Mouse (Mus musculus) lung, embryonic 16.5 days (tissue): ENCODE data around the gene Zer1. TPM values are rescaled to one million over a fixed set of nuclear protein-coding genes. Genes with fewer than 3 reads are reported as not detected.
A peak's percentile ranks its signal among the peaks of the same experiment; 100 is the strongest.
"Not testable (repeated sequence)": the region's sequence is repeated elsewhere in the genome, so short reads cannot be mapped to it uniquely, and the experiment has no call there.

Experiments
- ATAC-seq: fragments of 200-750 bp; cut with Nextera tagmentation; 2 replicates; pipeline ENCODE4 v1.8.0; 2017; ENCODE audit warnings: low read depth, mild to moderate bottlenecking, moderate library complexity
- H3K27ac ChIP-seq: fragments of 300-500 bp; sonication (generic); 2 replicates; pipeline ENCODE4 v1.5.1; 2014; ENCODE audit warnings: mild to moderate bottlenecking, control low read depth, low read length
- H3K27me3 ChIP-seq: fragments of 300-500 bp; sonication (generic); 2 replicates; pipeline ENCODE4 v1.6.1; 2014; ENCODE audit warnings: low read depth, low read length, mixed read lengths; ENCODE audit not compliant: control insufficient read depth, insufficient read depth
- H3K36me3 ChIP-seq: fragments of 300-500 bp; sonication (generic); 2 replicates; pipeline ENCODE4 v1.6.1; 2014; ENCODE audit warnings: low read length; ENCODE audit not compliant: control insufficient read depth, insufficient read depth
- H3K4me1 ChIP-seq: fragments of 300-500 bp; sonication (generic); replicated peaks from 2 replicates; pipeline ENCODE4 v1.6.1; 2014; ENCODE audit warnings: low read length, mixed read lengths; ENCODE audit not compliant: control insufficient read depth, insufficient read depth
- H3K4me2 ChIP-seq: fragments of 300-500 bp; sonication (generic); 2 replicates; pipeline ENCODE4 v1.6.1; 2014; ENCODE audit warnings: low read depth, low read length, control low read depth
- H3K4me3 ChIP-seq: fragments of 300-500 bp; sonication (generic); 2 replicates; pipeline ENCODE4 v1.5.1; 2014; ENCODE audit warnings: mild to moderate bottlenecking, low read length, control low read depth
- H3K9ac ChIP-seq: fragments of 300-500 bp; sonication (generic); 2 replicates; pipeline ENCODE4 v1.6.1; 2014; ENCODE audit warnings: low read length, control low read depth
- H3K9me3 ChIP-seq: fragments of 300-500 bp; sonication (generic); 2 replicates; pipeline ENCODE4 v1.6.1; 2016; ENCODE audit warnings: low read length; ENCODE audit not compliant: control insufficient read depth
- WGBS: fragments of 180-500 bp; shearing (Covaris S2); extraction: QIAGEN DNeasy Blood & Tissue Kit; methylation state at CpG from one replicate; pipeline ENCODE4 v1.1.7; 2014; 5-methylcytosine and 5-hydroxymethylcytosine counted together
- polyA plus RNA-seq: library from polyadenylated mRNA; unstranded; fragments of >200 nt; fragmentation: Nextera tagmentation; extraction: Ambion mirVana; gene quantifications from 2 replicates; pipeline ENCODE4 v1.2.1, GENCODE M21; 2015

Zer1 gene
- polyA plus RNA-seq, 1 experiment from 2014 or later = 6.1 TPM

DNA sequence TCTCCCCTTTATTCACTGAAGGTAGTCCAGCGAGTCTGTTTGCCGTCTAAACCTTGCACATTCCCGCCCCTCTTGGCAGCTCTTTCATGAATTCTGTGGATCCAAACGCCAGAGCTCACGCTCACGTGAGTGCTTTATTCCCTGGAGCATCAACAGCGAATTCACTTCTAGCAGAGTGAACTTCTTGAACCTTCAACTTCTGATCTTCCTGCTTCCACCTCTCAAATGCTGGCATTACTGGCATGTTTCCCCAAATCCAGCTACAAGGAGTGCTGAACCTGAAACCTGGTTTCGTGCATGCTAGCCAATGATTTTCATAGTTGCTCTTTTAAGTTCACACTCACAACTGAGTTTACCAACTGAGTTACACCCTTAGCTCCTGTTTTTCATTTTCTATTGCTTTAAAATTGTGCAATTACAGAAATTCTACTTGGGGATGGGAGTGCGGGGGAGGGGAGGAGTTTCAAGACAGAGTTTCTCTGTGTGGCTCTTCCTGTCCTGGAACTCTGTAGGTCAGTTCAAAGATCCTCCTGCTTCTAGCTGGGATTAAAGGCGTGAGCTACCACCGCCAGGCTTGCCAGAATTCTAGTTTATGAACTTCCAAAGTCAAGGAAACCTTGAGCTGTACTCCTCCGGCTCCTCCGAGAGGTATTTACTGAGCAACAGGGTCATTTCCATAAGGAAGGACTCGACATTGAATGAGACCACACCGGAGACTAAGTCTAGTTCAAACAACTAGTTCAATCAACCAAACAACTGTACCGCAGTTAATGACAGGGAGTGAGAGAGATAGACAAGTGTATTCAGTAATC is 8.6 kb upstream of the Zer1 start:
- Histone ChIP-seq H3K4me2 (peak overlapping the region; percentile 73), H3K27ac (peak overlapping the region; percentile 80), H3K27me3 (no peaks in the 10 kb centered on the region), H3K9me3 (no peaks in the 10 kb centered on the region), H3K4me3 (peak overlapping the region; percentile 97), H3K9ac (peak overlapping the region; percentile 92), H3K36me3 (peaks cover 10% of the 10 kb centered on the region), H3K4me1 (peaks cover 11% of the 10 kb centered on the region)
- WGBS = 17% methylated on average over 16 of the region's 16 CpGs
- ATAC-seq = peak; percentile 29; the same call in 1 of the 2 replicates

DNA sequence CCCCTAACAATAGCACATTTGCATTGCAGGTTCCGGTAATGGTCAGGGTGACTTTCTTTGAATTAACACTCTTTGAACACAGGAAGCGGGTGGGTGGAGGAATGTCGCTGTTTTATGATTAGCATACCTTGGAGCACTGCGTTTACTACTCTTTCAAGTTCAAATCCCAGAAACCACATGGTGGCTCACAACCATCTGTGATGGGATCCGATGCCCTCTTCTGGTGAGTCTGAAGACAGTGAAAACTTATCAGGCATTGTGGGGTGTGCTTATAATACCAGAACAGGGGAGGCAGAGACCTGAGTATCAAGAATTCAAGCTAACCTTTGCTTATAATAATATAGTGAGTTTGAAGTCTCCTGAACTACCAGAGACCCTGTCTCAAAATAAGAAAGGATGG is 6.9 kb upstream of the Zer1 start:
- H3K27ac ChIP-seq, H3K4me2 ChIP-seq, H3K4me3 ChIP-seq, H3K9ac ChIP-seq, ATAC-seq, H3K9me3 ChIP-seq, H3K36me3 ChIP-seq, H3K27me3 ChIP-seq: not testable (repeated sequence)
- H3K4me1 ChIP-seq = peaks cover 11% of the 10 kb centered on the region
- 54% methylated on average over 5 of the region's 5 CpGs for WGBS

DNA sequence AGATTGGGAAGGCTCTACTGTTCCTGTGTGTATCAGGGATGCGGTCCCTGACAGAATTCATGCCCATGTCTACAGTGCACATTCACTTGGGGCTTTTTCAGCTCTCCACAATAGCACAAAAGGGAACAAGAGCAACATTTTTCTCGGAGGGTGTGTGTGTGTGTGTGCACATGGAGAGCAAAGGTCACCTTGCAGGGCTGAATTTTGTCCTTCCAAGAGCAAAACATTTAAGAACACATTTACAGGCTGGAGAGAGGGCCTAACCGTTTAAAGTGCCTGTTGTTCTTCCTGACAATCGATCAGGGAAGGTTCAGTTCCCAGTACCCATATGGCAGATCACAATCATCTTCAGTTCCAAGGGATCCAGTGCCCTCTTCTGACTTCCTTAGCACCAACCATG is 5.8 kb upstream of the Zer1 start:
- Histone ChIP-seq H3K27me3 (no peaks in the 10 kb centered on the region), H3K9ac (no peak overlapping the region)
- 70% methylated on average over 4 of the region's 4 CpGs for WGBS

DNA sequence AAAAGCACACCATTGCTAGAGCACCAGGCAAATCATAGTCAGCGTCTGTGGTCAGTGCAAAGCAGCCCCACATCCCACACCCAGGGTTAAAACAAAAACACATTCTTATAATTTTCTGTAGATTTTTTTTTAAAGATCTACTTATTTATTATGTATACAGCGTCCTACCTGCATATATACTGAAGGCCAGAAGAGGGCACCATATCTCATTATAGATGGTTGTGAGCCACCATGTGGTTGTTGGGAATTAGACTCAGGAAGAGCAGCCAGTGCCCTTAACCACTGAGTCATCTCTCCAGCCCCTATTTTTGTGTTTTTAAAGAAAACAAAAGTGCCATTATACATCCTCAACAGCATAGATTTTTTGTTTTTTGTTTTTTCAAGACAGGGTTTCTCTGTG is 4.4 kb upstream of the Zer1 start:
- Histone ChIP-seq H3K4me1 (peaks cover 11% of the 10 kb centered on the region), H3K36me3 (no peaks in the 10 kb centered on the region), H3K27me3 (no peaks in the 10 kb centered on the region), H3K27ac (no peak overlapping the region), H3K4me3 (no peak overlapping the region), H3K9me3 (no peaks in the 10 kb centered on the region), H3K4me2 (no peak overlapping the region), H3K9ac (no peak overlapping the region)
- ATAC-seq = no peak
- WGBS = 33% methylated on average over 2 of the region's 2 CpGs

More for the DNA sequence above, 5.8 kb upstream of the Zer1 start:
- H3K27ac ChIP-seq = no peak overlapping the region
- no peaks in the 10 kb centered on the region for H3K9me3 ChIP-seq
- no peak overlapping the region for H3K4me2 ChIP-seq
- peaks cover 12% of the 10 kb centered on the region for H3K4me1 ChIP-seq
- ATAC-seq = no peak
- no peaks in the 10 kb centered on the region for H3K36me3 ChIP-seq
- H3K4me3 ChIP-seq = no peak overlapping the region

DNA sequence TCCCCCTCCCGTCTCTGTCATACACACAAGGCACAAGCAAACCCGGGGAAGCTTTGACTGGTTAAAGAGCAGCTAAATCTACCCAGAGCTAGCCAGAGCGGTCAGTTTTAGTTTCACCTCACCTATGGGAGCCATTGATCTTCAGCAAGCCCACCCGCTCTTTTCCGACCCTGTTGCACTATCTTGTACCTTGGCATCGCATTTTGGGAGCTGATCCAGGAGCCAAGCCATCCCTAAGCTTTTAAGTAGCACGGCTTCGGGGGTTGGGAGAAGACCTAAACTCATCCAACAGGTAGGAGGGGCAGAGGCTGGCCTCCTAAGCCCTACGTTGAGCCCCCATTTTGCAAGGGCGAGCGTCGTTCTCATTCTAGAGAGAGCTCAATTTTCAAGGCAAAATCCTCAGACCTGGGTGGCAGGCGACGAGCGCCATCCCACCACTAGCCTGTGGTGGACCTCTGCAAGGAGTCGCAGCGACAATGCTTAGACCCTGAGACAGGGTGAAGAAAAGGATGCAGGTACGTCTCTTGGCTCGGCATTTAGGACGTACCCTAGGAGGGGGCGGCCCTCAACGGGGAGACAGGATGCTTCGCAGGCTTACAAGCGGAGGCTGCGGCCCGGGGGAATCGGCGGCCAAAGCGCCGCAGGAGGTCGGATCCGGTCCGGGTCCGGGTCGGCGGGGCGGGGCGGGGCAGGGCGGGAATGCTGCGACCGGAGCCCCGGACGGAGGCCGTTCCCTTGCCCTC is 485 bp downstream of the Zer1 start:
- WGBS = 1% methylated on average over 33 of the region's 44 CpGs
- Histone ChIP-seq H3K36me3 (no peaks in the 10 kb centered on the region), H3K4me3 (peak overlapping the region; percentile 94), H3K27ac (peak overlapping the region; percentile 94), H3K27me3 (no peaks in the 10 kb centered on the region), H3K4me2 (peak overlapping the region; percentile 80), H3K9ac (peak overlapping the region; percentile 92), H3K4me1 (peaks cover 17% of the 10 kb centered on the region), H3K9me3 (no peaks in the 10 kb centered on the region)
- peak; percentile 69; the same call in 1 of the 2 replicates for ATAC-seq

DNA sequence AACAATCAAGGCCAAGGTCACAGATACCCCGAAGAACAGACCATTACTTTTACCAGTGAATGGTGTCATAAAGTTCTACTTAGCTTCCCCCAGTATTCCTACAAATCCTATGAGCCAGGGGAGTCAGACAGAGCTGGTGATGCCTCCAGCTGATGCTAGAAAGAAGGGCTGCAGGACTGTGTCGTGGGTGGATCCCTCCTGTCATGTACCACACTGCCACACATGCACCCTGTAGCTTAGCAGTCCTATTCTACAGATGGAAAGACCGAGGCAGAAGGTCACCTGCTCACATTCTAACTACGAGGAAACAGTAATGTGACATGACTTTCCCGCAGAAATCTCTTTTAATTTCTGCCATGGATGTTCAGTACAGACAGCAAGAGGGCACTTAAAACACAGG is 1.6 kb downstream of the Zer1 start:
- H3K36me3 ChIP-seq = no peaks in the 10 kb centered on the region
- no peak for ATAC-seq
- H3K4me2 ChIP-seq = 0 out of 2 replicates have a peak overlapping the region, but pooled peaks have one; percentile 80
- H3K4me3 ChIP-seq = no peak overlapping the region
- H3K9ac ChIP-seq = peak overlapping the region; percentile 92
- WGBS = 81% methylated on average over 5 of the region's 5 CpGs
- H3K4me1 ChIP-seq = peaks cover 17% of the 10 kb centered on the region
- H3K27me3 ChIP-seq = no peaks in the 10 kb centered on the region
- no peaks in the 10 kb centered on the region for H3K9me3 ChIP-seq
- H3K27ac ChIP-seq = no peak overlapping the region

DNA sequence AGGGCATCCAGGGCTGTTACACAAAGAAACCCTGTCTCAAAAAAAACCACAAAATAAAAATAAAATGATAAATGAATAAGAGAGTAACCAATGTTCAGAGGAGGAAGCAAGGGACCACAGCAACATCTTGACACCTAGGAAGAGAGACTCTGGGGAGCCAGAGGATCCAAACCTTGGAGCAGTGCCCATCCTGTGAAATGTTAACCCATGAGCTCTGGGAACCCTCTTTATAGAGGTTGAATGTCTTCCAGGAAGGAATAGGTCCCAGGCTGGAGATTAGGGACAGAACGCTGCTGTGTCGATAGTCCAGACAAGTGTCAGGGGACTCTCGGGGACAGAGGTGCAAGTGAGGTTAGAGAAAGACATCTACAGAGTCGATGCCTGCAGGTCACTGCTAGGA is 4.1 kb downstream of the Zer1 start:
- Histone ChIP-seq H3K9ac (no peak overlapping the region), H3K27me3 (no peaks in the 10 kb centered on the region), H3K4me1 (peaks cover 17% of the 10 kb centered on the region), H3K4me3 (no peak overlapping the region), H3K27ac (no peak overlapping the region), H3K36me3 (no peaks in the 10 kb centered on the region), H3K4me2 (no peak overlapping the region), H3K9me3 (no peaks in the 10 kb centered on the region)
- no peak for ATAC-seq
- 81% methylated on average over 4 of the region's 4 CpGs for WGBS

DNA sequence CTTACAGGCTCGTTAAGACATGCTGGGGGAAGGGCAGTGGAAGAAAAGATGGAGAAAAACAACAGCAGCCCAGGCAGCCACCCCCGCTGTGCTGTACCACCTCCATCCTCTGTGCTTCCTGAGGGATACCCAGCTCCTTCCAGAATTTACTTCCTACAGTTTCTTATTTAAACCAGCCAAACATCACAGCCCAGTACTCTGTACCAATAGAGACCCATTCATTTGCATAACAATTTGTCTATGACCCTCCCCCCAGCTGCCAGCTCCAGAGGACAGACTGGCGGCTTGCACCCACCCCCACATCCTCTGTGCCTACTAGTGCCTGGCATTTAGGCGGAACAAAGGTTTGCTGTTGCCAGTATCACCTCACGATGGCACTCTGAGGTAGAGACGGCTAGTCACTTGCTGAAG is 4.7 kb downstream of the Zer1 start:
- Histone ChIP-seq H3K4me1 (peaks cover 12% of the 10 kb centered on the region), H3K27ac (no peak overlapping the region), H3K9ac (no peak overlapping the region), H3K36me3 (no peaks in the 10 kb centered on the region), H3K9me3 (no peaks in the 10 kb centered on the region), H3K4me3 (no peak overlapping the region), H3K4me2 (no peak overlapping the region), H3K27me3 (no peaks in the 10 kb centered on the region)
- WGBS = 41% methylated on average over 6 of the region's 6 CpGs
- no peak for ATAC-seq

DNA sequence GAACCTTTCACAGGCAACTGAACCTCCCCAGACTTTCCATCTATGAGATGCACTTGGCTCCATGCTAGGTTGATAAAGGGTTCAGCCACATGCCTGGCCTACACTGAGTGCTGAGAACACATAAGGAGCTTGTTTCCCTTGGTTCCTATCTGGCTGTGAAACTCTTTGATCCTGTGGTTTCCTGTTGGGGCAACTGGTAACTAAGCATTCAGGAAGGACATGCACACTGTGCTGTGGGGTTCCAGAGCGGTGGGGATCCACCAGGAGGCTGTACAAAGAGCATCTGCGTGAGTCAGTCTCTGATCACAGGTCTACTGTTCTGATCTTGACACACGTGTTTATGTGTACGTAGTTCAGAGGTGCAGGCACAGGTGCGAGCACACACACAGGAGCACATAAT is 11.8 kb downstream of the Zer1 start:
- no peaks in the 10 kb centered on the region for H3K4me1 ChIP-seq
- H3K4me3 ChIP-seq = no peak overlapping the region
- ATAC-seq = no peak
- H3K4me2 ChIP-seq = no peak overlapping the region
- H3K9me3 ChIP-seq = no peaks in the 10 kb centered on the region
- H3K27me3 ChIP-seq = no peaks in the 10 kb centered on the region
- H3K27ac ChIP-seq = no peak overlapping the region
- peaks cover 27% of the 10 kb centered on the region for H3K36me3 ChIP-seq
- 86% methylated on average over 5 of the region's 5 CpGs for WGBS
- no peak overlapping the region for H3K9ac ChIP-seq
